Mouse (Mus musculus): ENCODE results near the gene Lrrc27.

The Lrrc27 gene

DNA sequence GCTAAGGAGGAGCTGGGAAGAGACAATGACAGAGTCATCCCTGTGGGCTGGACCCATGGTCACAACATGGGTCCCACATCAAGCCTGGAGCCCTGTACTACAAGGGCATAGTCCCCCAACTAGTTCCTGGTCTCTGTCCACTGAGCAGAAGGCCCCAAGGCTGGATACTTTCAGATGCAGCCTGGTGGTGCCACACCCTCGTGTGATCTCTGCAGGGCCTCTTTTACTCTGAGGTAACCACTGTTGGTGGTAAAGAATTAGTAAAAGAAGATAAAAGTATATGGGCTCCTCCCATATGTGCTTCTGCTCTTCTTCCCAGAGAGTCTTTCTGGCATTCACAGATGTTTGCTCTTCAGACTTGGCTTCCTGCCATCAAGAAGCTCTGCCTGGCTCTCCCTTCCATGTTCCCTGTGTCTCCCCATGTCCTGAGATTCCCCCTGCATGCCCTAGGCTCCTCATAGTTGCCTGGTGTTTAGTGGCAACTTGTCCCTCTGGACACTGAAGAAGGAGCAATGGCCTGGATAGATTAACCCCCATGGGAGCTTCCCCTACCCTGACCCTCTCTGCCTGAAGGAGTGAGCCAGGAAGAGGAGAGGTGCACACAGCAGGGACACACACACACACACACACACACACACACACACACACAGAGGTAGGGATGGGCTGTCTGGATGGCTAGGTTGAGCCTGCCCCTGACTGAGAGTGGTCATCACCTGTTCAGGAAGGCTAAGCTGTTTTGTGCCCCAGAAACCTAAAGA is 60.0 kb downstream of the Lrrc27 start:
- DNase-seq (ENCODE audit: low read depth, low spot score), result peak; percentile 83

- DNase-seq (ENCODE audit: low read depth, low spot score), result peak; percentile 46
Measured at GRCm38 (mm10) chr7:139273397-139273719, 60.6 kb downstream of the Lrrc27 start.

GRCm38 (mm10) chr7:139275586-139275985 is 62.8 kb downstream of the Lrrc27 start:
- peak; percentile 71 for DNase-seq (ENCODE audit: low read depth, low spot score)

- DNase-seq (ENCODE audit: low read depth, low spot score), result peak; percentile 56
Measured at GRCm38 (mm10) chr7:139276150-139276549, 63.4 kb downstream of the Lrrc27 start.

DNA sequence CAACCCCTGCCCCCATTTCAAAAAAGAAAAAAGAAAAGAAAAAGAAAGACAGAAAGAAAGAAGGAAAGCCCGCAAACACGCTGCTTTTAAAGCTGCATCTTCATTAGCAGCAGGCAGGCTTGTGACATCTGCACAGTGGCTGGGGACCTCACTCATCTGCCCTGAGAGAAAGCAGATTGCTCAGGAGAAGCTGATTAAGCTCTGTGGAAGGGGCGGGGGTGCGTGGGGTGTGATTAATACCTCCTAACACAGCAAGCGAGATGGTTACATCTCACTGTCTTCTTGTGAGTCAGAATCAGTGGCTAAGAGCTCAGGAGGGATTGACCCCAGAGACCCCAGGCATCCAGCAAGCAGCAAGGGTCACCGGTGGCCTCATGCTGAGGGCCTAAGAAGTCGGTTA is 64.7 kb downstream of the Lrrc27 start:
- DNase-seq (ENCODE audit: low read depth, low spot score), result peak; percentile 69

- DNase-seq (ENCODE audit: low read depth, low spot score), result no peak
Measured at GRCm38 (mm10) chr7:139279571-139279970, 66.8 kb downstream of the Lrrc27 start.

DNA sequence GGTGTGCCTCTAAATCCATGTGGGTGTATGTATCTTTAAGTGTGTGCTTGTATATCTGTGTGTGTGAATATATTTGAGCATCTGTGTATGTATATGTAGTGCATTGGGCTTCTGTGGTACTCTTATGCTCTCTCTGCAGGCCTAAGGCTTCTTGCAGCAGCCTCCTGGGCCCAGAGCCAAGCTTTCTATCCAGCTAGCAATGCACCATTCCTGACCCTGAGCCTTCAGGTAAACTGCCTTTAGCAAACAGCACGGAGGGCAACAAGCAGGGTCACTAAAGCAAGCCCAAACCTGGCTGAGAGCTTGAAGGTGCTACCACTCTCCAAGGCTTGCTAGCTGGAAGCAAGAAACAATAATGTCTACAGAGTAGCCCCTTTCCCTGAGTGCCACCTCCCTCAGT is 67.3 kb downstream of the Lrrc27 start:
- DNase-seq (ENCODE audit: low read depth, low spot score), result no peak

- no peak for DNase-seq (ENCODE audit: low read depth, low spot score)
Measured at GRCm38 (mm10) chr7:139281195-139281594, 68.4 kb downstream of the Lrrc27 start.

GRCm38 (mm10) chr7:139282037-139282436 is 69.2 kb downstream of the Lrrc27 start:
- no peak for DNase-seq (ENCODE audit: low read depth, low spot score)

- peak; percentile 53 for DNase-seq (ENCODE audit: low read depth, low spot score)
Measured at GRCm38 (mm10) chr7:139285295-139285943, 72.6 kb downstream of the Lrrc27 start.

DNA sequence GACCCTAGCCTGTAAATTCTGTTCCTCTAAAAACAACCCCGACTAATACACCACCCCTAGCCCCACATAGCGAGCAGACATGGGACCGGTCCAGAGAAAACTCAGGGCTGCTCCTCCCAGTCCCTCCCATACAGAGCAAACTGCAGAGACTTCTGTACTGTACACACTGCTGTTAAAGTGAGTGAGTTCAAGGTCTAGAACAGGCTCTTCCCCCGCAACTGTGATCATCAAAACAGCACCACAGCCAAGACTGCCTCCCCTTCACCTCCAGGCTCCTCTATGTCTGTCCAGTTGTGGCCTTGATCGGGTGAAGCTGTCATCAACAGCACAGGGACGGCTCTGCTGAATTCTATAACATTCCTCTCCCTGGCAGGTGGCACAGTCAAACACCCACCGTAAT is 75.8 kb downstream of the Lrrc27 start:
- DNase-seq (ENCODE audit: low read depth, low spot score), result no peak
